Mouse (Mus musculus) thymus, adult 2 months (tissue): ENCODE data around the gene Macf1.

Source experiments
- CTCF ChIP-seq: fragments of 200-500 bp; IDR thresholded peaks from 2 replicates; pipeline ENCODE4 v1.5.1; 2012; ENCODE audit warnings: mild to moderate bottlenecking, control low read depth, low read length, moderate library complexity, borderline replicate concordance; ENCODE audit not compliant: control insufficient read depth, poor library complexity, insufficient read depth; ENCODE audit errors: extremely low read depth
- POLR2A ChIP-seq: fragments of 200-500 bp; IDR thresholded peaks from 2 replicates; pipeline ENCODE4 v1.6.1; 2012; ENCODE audit warnings: mild to moderate bottlenecking, low read length, control low read depth, moderate library complexity; ENCODE audit not compliant: control insufficient read depth, poor library complexity, insufficient read depth; ENCODE audit errors: extremely low read depth

- TF ChIP-seq CTCF = no peak
- TF ChIP-seq POLR2A = no peak
Observed at GRCm38 (mm10) chr4:123543691-123544090, 140.5 kb downstream of the Macf1 start.
